Mouse (Mus musculus): ENCODE measurements around the gene Igsf10. TPM values are rescaled to one million over a fixed set of nuclear protein-coding genes. Genes with fewer than 3 reads are reported as not detected.

Igsf10 gene
- polyA plus RNA-seq, 1 experiment: 0.50 TPM

- no peak for TF ChIP-seq POLR2A (IDR thresholded peaks at IDR 0.05; ENCODE audit: control insufficient read depth, extremely low read depth, insufficient read depth, low read length, poor library complexity)
- H3K27ac ChIP-seq (ENCODE audit: control insufficient read depth, insufficient read depth, low read length): no peak overlapping the region
- WGBS: 96% methylated on average over 6 of the region's 6 CpGs
- DNase-seq: no peak
- H3K36me3 ChIP-seq (ENCODE audit: control insufficient read depth, insufficient read depth, low read length): no peaks in the 10 kb centered on the region
- no peak overlapping the region for H3K4me3 ChIP-seq (ENCODE audit: control insufficient read depth, insufficient read depth, low read length)
- H3K27me3 ChIP-seq (ENCODE audit: control insufficient read depth, insufficient read depth, low read length): no peaks in the 10 kb centered on the region
- no peaks in the 10 kb centered on the region for H3K4me1 ChIP-seq (replicated peaks; ENCODE audit: control insufficient read depth, insufficient read depth, low read length)
Observed at GRCm38 (mm10) chr3:59270811-59271210, 73.4 kb downstream of the Igsf10 start.

Other genes starting within 250 kb of the Igsf10 start
- gene Gpr171, start 242.6 kb downstream of the Igsf10 start, polyA plus RNA-seq (2012; rRNA removed): 14.3 and 15.0 TPM in 2 replicates
- gene P2ry14, start 190.8 kb downstream of the Igsf10 start, polyA plus RNA-seq (2012; rRNA removed): 3.9 and 5.3 TPM in 2 replicates
- 2.9 and 3.7 TPM in 2 replicates for gene Gpr87, start 149.3 kb downstream of the Igsf10 start, polyA plus RNA-seq (2012; rRNA removed)
- gene P2ry13, start 133.5 kb downstream of the Igsf10 start, polyA plus RNA-seq (2012; rRNA removed): 9.4 and 10.4 TPM in 2 replicates
- 13.6 and 15.7 TPM in 2 replicates for gene P2ry12, start 81.5 kb downstream of the Igsf10 start, polyA plus RNA-seq (2012; rRNA removed)